Mouse (Mus musculus) frontal cortex, postnatal 10 days (tissue): ENCODE measurements at regions not wholly inside any gene's neighbourhood (a gene's known extent, or its start where the extent isn't known, plus 50 kb on each side); places are given as distances from the start of the nearest gene placed in this dataset.

Experiments used
- DNase-seq, 2 experiments: peaks; one replicate each; pipeline ENCODE4 v3.0.0; 2022; ENCODE audit warnings: low spot score in 2 of 2, mixed read lengths in 1 of 2

DNA sequence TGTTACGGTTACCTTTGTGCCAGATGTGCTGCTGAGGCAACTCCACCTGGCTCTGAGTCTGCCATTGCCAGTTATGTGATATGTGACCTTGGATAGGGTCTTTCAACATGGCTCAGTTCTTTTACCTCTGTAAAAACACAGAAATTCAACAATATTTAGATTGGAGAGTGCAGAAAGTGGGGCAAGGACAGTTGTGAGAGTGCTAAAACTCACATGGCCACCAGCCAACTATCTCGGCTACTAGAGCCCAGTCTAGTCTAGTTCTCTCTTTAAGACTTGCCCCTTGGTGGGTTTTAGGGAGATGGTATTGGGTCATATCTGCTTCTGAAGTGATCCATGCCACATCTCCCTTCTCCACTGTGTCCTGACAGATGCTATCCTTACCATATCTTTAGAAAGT lies 233.0 kb downstream of the Phf14 start:
- no peak for DNase-seq

DNA sequence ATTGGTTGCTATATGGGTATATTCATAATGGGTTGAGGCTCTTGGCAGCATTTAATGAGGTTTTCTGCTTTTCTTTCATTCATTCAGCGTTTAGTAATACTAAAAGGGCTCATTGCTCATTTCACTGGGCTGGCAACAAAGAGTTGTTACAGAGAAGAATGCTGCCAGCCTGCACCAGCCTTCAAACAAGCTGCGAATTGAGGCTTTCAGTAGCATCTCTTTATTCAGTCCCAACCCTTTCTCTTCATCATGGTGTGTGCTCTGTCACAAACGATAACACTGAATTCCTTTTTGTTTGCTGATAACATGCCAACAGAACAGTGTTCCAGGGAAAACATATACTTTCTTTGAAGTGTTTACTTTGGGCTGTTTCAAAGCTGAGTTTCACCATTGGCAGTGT lies 237.6 kb downstream of the Phf14 start:
- DNase-seq = no peak

- DNase-seq = no peak
Observed at GRCm38 (mm10) chr6:12150613-12151333, 243.2 kb downstream of the Phf14 start.

DNA sequence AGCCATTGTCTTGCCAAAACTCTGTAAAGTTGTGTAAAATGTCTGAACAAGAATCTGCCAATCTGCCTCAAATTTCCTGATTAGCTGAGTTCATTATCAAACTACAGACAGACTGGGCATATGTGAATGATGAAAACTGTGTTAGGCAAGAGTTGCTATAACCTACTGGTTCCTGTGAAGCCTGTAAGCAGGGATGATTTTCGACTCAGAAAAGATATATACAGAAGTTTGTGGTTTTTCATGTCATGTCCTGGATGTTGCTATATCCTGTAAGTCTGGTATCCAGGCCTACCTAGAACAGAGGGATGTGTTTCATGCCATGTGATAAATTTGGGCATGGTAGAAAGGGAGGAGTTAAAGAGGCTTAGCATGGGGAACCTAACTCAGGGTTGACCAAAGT lies 256.4 kb downstream of the Phf14 start:
- no peak for DNase-seq

GRCm38 (mm10) chr6:12168533-12168932 lies 260.9 kb downstream of the Phf14 start:
- no peak for DNase-seq

DNA sequence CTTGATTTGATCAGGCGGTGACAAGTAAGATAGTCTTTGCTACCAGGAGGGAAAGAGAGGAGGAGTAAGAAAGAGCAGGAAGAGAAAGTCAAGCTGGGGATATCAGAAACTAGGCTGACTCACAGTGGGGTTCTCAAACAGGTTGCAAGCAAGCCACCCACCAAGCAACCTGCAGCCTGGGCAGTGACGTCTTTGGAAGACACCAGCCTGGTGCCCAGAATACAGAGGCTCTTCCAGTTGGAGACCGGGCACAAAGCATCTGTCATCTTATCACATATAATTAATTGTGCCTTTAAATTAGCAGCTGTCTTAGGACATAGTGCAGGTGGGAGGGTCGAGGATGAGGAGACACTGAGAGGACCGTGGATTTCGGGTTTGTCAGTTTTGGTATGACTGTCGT lies 261.8 kb downstream of the Phf14 start:
- DNase-seq = no peak

- DNase-seq = no peak
Observed at GRCm38 (mm10) chr6:12170722-12171121, 263.1 kb downstream of the Phf14 start.

DNA sequence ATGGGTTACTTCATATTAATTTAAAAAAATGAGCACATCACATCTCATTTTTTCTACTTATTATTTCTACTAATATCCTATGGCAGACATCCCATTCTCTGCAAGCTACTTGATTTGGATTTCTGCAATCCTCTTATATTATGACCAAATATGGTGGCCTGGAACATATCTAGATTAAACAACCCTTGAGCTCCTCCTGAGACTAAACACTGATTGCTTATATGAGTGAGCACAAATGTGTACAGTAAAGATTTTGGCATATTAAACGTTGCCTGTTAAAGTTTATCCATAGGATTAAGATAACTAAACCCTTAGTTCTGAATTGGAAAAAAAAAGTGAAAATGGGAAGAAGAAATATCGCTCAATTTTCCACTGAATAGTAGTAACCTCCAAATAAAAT lies 263.6 kb downstream of the Phf14 start:
- DNase-seq = no peak

DNA sequence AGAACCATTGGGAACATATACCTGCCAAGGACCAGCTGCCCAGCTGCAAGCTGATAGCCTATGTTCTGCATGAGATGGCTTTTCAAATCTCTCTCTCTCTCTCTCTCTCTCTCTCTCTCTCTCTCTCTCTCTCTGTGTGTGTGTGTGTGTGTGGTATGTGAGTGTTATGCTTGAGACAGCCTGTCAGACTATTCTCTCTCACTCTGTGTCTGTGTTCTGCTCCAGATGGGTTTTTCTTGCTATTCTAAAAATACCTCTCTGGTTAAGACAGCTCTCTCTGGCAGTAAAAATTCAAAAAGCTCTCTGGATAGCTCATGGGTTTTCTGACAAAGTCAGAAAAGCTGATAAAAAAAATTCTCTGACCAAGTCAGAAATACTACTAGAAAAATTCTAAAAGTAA lies 270.4 kb downstream of the Phf14 start:
- DNase-seq = no peak

DNA sequence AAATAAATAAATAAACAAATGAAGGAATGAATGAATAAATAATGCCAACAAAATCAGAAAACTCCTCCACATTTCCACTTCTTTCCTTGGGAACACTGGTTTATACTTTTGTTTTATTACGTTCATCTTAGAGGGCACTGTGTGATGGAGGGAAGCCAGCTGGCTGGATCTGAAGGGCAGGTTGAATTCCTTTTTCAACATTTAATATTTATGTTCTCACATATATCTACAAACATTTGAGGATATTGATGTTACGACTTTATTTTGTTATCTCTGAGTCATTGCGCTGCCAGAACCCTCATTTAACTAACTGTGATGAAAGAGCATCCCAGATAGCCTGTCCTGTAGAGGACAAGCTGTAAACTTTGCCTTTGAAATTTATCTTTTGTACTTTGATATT lies 273.3 kb downstream of the Phf14 start:
- DNase-seq = no peak

DNA sequence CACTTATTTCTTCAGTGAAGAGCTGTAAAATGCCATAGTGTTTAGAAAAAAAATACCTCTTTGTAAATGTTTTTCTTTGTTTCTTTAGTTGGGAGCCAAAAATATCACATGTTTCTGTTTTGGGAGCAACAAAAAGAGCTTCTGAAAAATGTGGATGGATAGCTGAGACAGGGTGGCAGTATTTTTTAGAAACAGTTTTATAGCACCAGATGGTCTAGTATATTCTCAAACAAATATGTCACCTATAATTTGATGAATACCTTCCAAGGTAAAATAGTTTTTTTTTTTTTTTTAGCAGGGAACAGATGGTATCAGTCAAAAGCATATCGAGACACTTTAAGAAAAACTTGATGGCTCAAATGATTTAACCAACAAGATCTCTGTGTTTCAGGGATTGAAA lies 302.6 kb downstream of the Phf14 start:
- no peak for DNase-seq

- DNase-seq = no peak
Observed at GRCm38 (mm10) chr6:12214526-12215177, 307.0 kb downstream of the Phf14 start.

DNA sequence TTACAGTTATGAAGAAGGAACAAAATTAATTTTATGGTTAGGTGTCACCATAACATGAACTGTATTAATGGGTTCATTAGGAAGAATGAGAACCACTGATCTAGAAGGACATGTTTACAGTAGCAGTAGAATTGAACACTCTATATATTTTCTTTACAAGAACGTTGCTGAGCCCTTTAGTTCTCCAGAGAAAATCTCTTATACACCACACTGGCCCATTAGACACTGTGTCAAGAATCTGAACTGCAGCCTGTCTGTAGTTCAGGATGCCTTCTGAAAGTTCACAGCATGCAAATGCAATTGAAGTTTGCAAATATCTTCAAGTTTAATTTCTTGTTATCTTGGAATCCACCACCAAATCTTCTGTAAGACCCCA lies 307.6 kb downstream of the Phf14 start:
- no peak for DNase-seq

GRCm38 (mm10) chr6:12244151-12244550 lies 336.5 kb downstream of the Phf14 start:
- no peak for DNase-seq

DNA sequence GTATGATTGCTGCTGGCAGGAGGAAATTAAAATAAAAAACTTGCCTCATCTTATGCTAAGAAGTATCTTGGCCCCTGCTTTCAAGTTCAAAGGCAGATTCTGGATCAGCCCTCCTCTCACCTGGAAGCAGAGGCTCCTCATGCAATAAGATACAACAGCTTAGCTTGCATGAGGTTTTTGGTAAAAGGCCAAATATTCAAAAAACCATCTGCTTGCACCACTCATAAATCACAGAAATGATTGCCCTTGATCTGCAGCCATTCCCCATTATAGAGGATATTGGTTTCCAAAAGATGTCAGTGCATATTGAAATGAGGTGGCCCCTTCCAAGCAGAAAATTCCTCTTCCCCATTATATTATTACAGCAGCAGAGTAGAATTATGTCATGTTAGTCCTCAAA lies 340.4 kb downstream of the Phf14 start:
- no peak for DNase-seq

GRCm38 (mm10) chr6:12248599-12248998 lies 341.0 kb downstream of the Phf14 start:
- no peak for DNase-seq

DNA sequence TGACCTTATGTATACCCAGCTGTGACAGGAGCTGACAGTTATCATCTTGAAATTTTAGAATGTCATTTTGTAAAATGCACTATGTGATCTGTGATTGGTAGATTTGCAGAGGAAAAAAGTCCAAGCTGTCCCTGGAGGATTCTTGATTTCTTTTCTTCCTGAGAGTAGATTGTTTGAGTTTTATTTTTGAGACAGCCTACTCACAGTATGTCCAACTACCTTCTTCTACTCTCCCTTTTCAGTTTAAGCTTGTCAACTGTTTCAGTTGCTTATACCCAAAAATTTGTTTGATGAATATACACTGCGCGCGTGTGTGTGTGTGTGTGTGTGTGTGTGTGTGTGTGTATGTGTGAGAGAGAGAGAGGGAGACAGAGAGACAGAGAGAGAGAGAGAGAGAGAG lies 346.9 kb downstream of the Phf14 start:
- no peak for DNase-seq

DNA sequence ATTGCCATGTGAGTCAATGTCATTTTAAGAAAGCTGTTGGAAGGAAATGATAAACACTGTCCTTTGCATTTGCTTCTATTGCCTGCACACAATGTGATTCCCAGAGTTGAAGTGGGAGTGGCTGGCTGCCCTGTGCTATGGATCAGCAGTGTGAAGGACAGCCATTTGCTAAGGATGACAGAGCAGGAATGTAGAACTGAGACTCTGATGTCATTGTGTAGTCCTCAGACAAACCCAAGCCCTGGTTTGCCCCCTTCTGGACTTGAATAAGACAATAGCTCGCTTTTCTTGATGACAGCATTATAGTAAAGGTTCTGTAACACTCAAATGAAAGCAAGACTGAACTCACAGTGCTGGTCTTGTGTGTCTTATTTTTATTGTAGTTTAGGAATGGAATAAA lies 347.8 kb downstream of the Phf14 start:
- DNase-seq = no peak

GRCm38 (mm10) chr6:12258273-12258672 lies 350.7 kb downstream of the Phf14 start:
- no peak for DNase-seq

DNA sequence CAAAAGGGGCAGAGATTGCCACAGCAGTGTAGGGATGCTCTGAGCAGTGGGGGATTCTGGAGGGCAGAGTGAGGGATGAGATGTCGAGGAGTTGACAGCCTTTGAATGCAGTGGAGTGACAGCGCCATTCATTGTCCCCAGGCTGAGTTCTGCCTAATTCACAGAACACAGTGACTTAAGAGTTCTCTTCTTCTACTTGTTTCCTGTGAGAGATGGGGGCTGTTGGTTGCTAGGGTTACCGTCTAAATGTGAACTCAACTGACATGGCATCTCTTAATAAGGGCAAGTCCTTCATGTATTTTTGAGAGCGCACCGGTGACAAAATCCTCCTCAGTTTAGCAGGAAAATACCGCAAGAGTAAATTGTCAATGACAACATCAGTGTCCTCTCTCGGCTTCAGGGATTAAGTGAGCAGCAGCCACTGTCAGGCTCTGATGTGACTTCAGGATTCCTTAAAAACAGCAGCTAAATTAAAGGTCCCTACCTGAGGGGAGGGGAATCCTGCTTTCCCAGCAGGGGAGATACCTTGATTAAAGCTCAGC lies 351.4 kb downstream of the Phf14 start:
- DNase-seq = no peak

DNA sequence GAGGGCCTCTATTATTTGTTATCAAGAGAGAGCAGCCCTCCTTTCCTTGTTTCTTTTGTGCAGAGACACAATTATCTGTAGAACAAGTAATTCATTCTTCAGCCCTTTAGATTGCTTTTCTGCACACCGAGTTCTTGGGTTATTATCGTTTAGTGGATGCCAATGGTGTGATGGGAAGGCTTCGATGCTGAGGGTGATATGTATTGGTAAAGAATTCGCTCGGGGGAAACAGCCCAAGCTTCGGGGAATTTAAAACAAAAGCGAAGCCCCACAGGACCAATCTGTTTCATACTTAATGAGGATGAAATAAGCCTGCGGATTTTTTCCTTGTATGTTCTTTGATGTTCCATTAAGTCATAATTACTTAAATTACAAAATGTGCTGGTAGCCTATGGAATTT lies 352.0 kb downstream of the Phf14 start:
- no peak for DNase-seq

GRCm38 (mm10) chr6:12260325-12261076 lies 352.9 kb downstream of the Phf14 start:
- peak; percentile 35 to 41 for DNase-seq
